Mouse (Mus musculus) intestine, embryonic 16.5 days (tissue): ENCODE data around the gene Gm49387. TPM values are rescaled to one million over a fixed set of nuclear protein-coding genes. Genes with fewer than 3 reads are reported as not detected.

ENCODE experiments used
- ATAC-seq: fragments of 200-750 bp; cut with Nextera tagmentation; 2 replicates; pipeline ENCODE4 v1.8.0; 2017; ENCODE audit warnings: moderate TSS enrichment, moderate library complexity
- H3K27ac ChIP-seq: fragments of 300-500 bp; sonication (generic); 2 replicates; pipeline ENCODE4 v1.5.1; 2014; ENCODE audit warnings: mild to moderate bottlenecking, low read length
- H3K27me3 ChIP-seq: fragments of 300-500 bp; sonication (generic); replicated peaks from 2 replicates; pipeline ENCODE4 v1.6.1; 2014; ENCODE audit warnings: low read length, control low read depth, mixed read lengths; ENCODE audit not compliant: control insufficient read depth, insufficient read depth
- H3K36me3 ChIP-seq: fragments of 300-500 bp; sonication (generic); 2 replicates; pipeline ENCODE4 v1.6.1; 2014; ENCODE audit warnings: low read length, control low read depth; ENCODE audit not compliant: control insufficient read depth, insufficient read depth
- H3K4me1 ChIP-seq: fragments of 300-500 bp; sonication (generic); 2 replicates; pipeline ENCODE4 v1.6.1; 2014; ENCODE audit warnings: low read length, control low read depth, mixed read lengths; ENCODE audit not compliant: control insufficient read depth, insufficient read depth
- H3K4me2 ChIP-seq: fragments of 300-500 bp; sonication (generic); 2 replicates; pipeline ENCODE4 v1.6.1; 2014; ENCODE audit warnings: low read depth, low read length, control low read depth
- H3K4me3 ChIP-seq: fragments of 300-500 bp; sonication (generic); 2 replicates; pipeline ENCODE4 v1.5.1; 2014; ENCODE audit warnings: mild to moderate bottlenecking, low read length
- H3K9ac ChIP-seq: fragments of 300-500 bp; sonication (generic); 2 replicates; pipeline ENCODE4 v1.6.1; 2014; ENCODE audit warnings: low read depth, low read length
- H3K9me3 ChIP-seq: fragments of 300-500 bp; sonication (generic); 2 replicates; pipeline ENCODE4 v1.6.1; 2016; ENCODE audit warnings: low read length, control low read depth; ENCODE audit not compliant: control insufficient read depth
- WGBS: fragments of 180-500 bp; shearing (Covaris S2); extraction: QIAGEN DNeasy Blood & Tissue Kit; methylation state at CpG from one replicate; pipeline ENCODE4 v1.1.7; 2014; 5-methylcytosine and 5-hydroxymethylcytosine counted together
- polyA plus RNA-seq: library from polyadenylated mRNA; unstranded; fragments of >200 nt; fragmentation: Nextera tagmentation; extraction: Ambion mirVana; gene quantifications from 2 replicates; pipeline ENCODE4 v1.2.1, GENCODE M21; 2015

Gm49387 gene
- polyA plus RNA-seq, 1 experiment from 2014 or later: 4.3 TPM

DNA sequence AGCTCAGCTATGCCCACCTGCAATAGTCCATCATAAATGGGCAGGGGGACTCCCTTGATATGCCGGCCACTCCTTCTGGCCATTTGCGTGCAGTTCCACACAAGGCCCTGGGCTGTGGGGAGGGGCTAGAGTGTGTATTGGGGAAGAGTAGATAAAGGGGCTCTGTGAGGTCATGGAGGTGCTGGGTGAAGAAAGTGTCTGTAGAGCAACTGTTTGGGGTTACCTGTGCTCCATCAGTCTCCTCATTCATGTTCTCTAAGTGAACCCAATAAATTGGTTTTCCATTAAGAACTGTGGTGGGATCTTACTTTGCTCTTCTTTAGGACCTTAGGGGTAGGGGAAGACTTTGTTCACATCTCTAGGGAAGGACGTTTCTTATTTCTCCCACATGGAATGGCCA lies 49.4 kb downstream of the Gm49387 start, which contains the start of gene Colq:
Colq (minus strand) TSS at position 101 of the 400 bp plus-strand sequence.
- Histone ChIP-seq H3K9me3 (no peaks in the 10 kb centered on the region), H3K27ac (no peak within 1 kb of the TSS), H3K4me3 (no peak within 1 kb of the TSS), H3K4me1 (no peaks in the 10 kb centered on the region), H3K4me2 (no peak within 1 kb of the TSS), H3K9ac (no peak within 1 kb of the TSS), H3K27me3 (no peaks in the 10 kb centered on the region), H3K36me3 (no peaks in the 10 kb centered on the region)
- ATAC-seq: no peak
- 76% methylated on average over 3 of the region's 3 CpGs for WGBS

DNA sequence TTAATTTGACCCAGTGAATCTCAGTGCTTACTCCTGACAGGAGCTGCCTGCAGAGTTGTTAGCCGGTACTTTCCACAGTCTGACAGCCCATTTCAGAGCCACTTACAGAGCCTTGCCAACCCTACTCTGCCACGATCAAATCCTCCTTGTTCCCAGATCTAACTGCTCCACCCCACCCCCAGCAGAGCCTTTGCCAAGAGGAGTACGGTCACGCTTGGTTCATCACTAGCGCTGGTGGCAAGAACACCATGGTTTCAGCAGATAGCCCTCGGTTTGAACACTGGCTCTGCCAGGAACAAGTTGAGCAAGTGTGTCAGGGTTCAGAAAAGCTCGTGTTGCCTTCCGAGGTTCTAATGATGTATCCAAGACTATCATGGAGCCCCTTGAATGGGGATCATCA lies 54.2 kb downstream of the Gm49387 start:
- Histone ChIP-seq H3K27me3 (no peaks in the 10 kb centered on the region), H3K4me2 (no peak overlapping the region), H3K36me3 (no peaks in the 10 kb centered on the region), H3K9ac (no peak overlapping the region), H3K4me1 (no peaks in the 10 kb centered on the region), H3K9me3 (no peaks in the 10 kb centered on the region), H3K27ac (no peak overlapping the region), H3K4me3 (no peak overlapping the region)
- 86% methylated on average over 8 of the region's 8 CpGs for WGBS
- no peak for ATAC-seq

DNA sequence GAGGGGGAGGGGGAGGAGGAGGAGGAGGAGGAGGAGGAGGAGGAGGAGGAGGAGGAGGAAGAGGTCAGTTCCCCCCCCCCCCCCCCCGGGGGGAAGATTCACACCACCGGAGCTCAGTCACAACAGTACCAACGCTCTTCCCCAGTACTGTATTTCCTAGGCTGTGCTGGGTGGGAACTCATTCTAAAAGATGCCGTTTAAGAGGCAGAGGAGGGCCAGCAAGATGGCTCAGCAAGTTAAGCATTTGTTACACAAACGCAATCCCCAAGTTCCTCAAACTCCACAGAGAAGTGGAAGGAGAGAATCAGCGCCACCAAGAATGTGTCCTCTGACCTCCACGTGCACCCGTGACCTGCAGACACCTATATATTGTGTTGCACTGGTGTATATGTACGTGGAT lies 57.6 kb downstream of the Gm49387 start:
- no peaks in the 10 kb centered on the region for H3K4me1 ChIP-seq
- H3K4me2 ChIP-seq: no peak overlapping the region
- no peaks in the 10 kb centered on the region for H3K9me3 ChIP-seq
- no peak overlapping the region for H3K27ac ChIP-seq
- no peak for ATAC-seq
- no peak overlapping the region for H3K4me3 ChIP-seq
- H3K9ac ChIP-seq: no peak overlapping the region
- H3K27me3 ChIP-seq: no peaks in the 10 kb centered on the region
- 81% methylated on average over 8 of the region's 9 CpGs for whole genome bisulfite sequencing
- H3K36me3 ChIP-seq: no peaks in the 10 kb centered on the region

DNA sequence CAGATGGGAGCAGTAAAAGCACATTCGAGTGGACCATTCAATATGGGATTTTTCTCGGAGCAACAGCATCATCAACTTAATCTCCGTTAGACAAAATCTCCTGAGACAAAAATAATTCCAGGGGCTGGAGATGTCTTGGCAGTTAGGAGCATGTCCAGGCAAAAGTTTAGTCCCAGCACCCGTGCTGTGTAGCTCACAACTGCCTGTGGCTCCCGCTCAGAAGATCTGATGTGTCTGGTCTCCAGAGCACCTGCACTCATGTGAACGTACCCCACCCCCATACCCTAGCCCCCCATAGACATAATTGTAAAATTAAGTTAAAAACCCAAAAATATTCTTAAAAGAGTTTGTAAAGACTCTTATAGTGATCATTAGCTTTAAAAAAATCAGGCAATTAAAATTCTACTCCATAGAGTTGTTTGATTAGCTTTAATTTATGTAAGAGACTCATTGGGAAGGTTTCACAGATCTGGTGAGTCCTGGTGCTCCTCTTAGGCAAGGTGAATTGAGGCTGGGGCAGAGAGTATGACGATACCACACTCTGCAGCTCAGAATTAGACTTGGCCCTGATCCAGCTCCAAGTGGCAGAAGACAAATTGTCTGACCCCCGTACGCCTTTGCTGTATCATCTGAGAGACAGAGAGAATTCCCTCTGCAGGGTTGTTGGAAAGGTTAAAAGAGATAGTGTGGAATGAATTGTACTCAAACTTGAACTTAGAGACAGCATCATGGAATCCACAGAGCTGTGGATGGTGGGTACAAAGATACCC lies 62.5 kb downstream of the Gm49387 start:
- H3K4me1 ChIP-seq: 0 out of 2 replicates have a peak, but pooled peaks cover 5% of the 10 kb centered on the region
- H3K27ac ChIP-seq: no peak overlapping the region
- H3K4me2 ChIP-seq: no peak overlapping the region
- no peaks in the 10 kb centered on the region for H3K36me3 ChIP-seq
- H3K27me3 ChIP-seq: no peaks in the 10 kb centered on the region
- no peak overlapping the region for H3K4me3 ChIP-seq
- no peak overlapping the region for H3K9ac ChIP-seq
- 41% methylated on average over 9 of the region's 9 CpGs for WGBS
- no peaks in the 10 kb centered on the region for H3K9me3 ChIP-seq
- ATAC-seq: no peak

DNA sequence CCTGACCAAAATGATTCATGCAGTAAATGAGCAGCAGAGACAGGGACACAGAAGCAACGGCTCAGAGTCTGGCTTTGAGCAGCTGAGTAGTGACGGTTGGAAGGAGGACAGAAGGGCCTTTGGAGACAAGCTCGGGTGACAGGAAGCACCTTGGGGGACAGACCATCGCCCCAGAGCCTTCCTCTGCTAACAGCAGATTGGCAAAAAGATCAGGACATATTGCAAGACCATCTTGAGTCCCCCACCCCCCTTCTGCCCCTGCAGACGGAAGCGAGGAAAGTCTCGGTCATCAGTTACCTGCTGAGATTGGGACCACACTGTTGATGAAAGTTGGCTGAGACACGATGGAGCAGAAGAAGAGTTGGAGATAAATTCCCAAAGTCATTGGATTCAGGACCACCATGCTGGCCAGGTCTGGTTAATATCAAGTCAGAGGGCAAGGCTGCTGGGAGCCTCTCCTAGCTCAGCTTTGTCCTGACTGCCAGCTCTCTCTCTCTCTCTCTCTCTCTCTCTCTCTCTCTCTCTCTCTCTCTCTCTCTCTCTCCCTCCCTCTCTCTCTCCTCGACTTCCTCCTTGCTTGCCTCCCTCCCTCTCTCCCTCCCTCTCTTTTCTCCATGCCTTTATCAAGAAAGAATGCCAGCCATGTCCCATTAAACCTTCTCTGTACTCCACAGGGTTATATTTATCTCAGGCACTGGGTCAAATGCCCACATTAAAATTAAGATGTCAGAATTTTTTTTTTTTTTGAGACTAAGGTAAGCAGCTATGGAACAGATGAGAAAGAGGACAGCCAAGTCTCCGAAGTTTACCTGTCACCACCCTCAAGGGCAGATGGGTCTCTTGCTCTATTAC lies 63.6 kb downstream of the Gm49387 start:
- Histone ChIP-seq H3K27ac (no peak overlapping the region), H3K9me3 (no peaks in the 10 kb centered on the region), H3K4me3 (no peak overlapping the region), H3K9ac (no peak overlapping the region), H3K4me1 (peaks cover 5% of the 10 kb centered on the region; the same call in 1 of the 2 replicates), H3K36me3 (no peaks in the 10 kb centered on the region), H3K4me2 (no peak overlapping the region), H3K27me3 (no peaks in the 10 kb centered on the region)
- ATAC-seq: no peak
- 36% methylated on average over 10 of the region's 10 CpGs for WGBS

DNA sequence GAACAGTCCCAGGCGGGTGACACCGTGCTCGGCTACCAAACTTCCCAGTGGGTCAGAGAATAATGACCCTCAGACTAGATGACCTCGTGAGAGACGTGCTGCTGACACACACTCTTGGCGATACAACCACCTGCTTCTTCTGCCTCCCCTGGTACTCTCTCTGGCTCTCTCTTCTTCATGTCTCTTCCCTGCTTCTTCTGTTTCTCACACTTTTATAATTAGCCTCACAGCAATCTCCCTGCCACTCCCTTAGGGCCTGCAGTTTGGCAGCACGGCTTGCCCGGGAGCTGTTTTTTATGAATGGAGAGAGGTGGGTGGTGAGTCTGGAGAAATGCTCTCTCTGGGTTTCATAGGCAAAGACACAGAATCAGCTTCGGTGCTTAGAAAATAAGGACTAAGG lies 64.8 kb downstream of the Gm49387 start:
- Histone ChIP-seq H3K27ac (no peak overlapping the region), H3K4me1 (peaks cover 5% of the 10 kb centered on the region; the same call in 1 of the 2 replicates), H3K4me3 (no peak overlapping the region), H3K9ac (no peak overlapping the region), H3K4me2 (no peak overlapping the region), H3K27me3 (no peaks in the 10 kb centered on the region), H3K36me3 (no peaks in the 10 kb centered on the region), H3K9me3 (no peaks in the 10 kb centered on the region)
- no peak for ATAC-seq
- WGBS: 73% methylated on average over 9 of the region's 9 CpGs

DNA sequence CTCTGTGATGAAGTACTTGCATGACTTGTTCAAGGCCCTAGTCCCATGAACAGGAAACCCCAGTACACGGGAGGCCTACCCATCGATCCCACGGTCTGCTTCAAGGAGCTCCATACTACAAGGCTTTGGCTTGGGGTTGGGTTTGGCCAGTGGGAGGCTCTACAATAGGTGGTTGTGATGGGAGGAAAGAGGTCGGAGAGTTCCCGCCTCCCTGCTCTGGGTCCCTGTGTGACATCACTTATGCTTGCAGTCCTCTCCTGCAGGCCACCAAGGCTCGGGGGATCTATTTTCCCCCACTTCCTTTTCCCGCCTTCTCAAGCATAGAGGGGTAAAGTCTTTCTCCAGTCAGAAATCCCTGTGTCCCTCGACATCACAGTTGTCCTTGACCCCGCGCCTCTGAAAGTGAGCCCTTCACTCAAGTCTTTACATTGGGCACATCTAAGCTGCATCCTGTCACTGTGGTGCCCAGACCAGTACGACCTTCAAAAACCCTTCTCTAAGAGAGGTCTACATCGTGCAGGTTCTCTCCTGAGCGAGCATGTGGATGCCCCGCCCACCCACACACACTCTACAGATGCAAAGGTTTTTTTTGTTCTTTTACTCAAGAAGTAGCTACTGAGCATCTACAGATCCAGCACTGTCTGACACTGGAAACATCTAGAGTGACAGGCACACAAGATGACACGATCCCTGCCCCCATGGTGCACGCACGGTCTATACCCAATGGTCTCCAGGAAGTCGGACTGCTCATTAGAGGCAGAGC lies 65.6 kb downstream of the Gm49387 start:
- no peaks in the 10 kb centered on the region for H3K36me3 ChIP-seq
- H3K4me3 ChIP-seq: no peak overlapping the region
- 92% methylated on average over 18 of the region's 18 CpGs for WGBS
- H3K4me2 ChIP-seq: no peak overlapping the region
- peaks cover 5% of the 10 kb centered on the region; the same call in 1 of the 2 replicates for H3K4me1 ChIP-seq
- no peak overlapping the region for H3K9ac ChIP-seq
- H3K27ac ChIP-seq: no peak overlapping the region
- ATAC-seq: no peak
- no peaks in the 10 kb centered on the region for H3K9me3 ChIP-seq
- H3K27me3 ChIP-seq: no peaks in the 10 kb centered on the region

DNA sequence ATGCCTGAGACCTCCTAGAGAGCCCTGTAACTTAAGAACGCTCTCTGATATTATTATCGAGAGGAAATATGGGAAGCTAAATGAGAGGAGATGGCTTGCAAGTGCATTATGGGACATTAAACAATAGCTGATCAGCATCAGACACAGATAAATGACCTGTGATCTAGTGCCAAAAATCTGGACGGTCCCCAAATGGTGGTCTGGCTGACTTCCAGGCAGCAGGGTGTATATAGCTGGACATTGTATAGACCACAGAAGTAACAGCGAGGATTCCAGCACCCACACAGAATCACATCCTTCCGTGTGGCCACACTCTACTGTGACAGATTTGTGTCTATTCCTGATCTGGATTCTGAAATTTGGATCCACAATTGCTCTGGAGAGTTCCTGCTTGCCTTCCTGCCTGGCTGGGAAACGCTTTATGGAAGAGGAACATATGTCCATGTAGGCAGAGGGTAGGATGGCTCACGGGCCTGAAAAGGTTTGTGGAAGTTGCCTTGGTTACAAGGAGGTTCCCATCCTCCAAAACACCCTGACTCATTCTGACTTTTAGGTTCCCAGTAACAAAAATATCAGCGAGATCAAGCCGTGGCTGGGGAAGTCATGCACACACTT lies 68.0 kb downstream of the Gm49387 start:
- Histone ChIP-seq H3K9ac (no peak overlapping the region), H3K36me3 (no peaks in the 10 kb centered on the region), H3K4me2 (no peak overlapping the region), H3K27me3 (no peaks in the 10 kb centered on the region), H3K4me3 (no peak overlapping the region), H3K4me1 (peaks cover 5% of the 10 kb centered on the region; the same call in 1 of the 2 replicates), H3K27ac (no peak overlapping the region), H3K9me3 (no peaks in the 10 kb centered on the region)
- no peak for ATAC-seq
- WGBS: 60% methylated on average over 9 of the region's 9 CpGs
